Mouse (Mus musculus) left cerebral cortex, adult 2 months (tissue): Measurements from ENCODE around the gene Usp35. TPM values are rescaled to one million over a fixed set of nuclear protein-coding genes. Genes with fewer than 3 reads are reported as not detected.
A peak's percentile ranks its signal among the peaks of the same experiment; 100 is the strongest.

Experiments
- DNase-seq, 2 experiments: peaks; one replicate each; pipeline ENCODE4 v3.0.0; 2021 to 2022; ENCODE audit warnings: low spot score in 2 of 2, mixed read lengths in 1 of 2; ENCODE audit errors: extremely low spot score in 1 of 2
- H3K27ac ChIP-seq: fragments of 200-600 bp; 2 replicates; pipeline ENCODE4 v1.8.1; 2022
- H3K4me3 ChIP-seq: fragments of 200-600 bp; 2 replicates; pipeline ENCODE4 v1.8.1; 2022
- CTCF ChIP-seq: fragments of 200-600 bp; IDR thresholded peaks from 2 replicates; pipeline ENCODE4 v1.8.1; 2022; ENCODE audit warnings: antibody characterized with exemption, mild to moderate bottlenecking, moderate library complexity
- intact Hi-C: fragments of 180-260 bp; cut with DNase I; formaldehyde crosslinking; loops from one replicate; pipeline ENCODE4 v1.15.1; 2025
- long read RNA-seq, 2 experiments: library from polyadenylated mRNA; stranded (forward); transcript quantifications; one replicate each; pipeline ENCODE4 v2.0.0; 2021; ENCODE audit warnings: borderline mapping rate in 2 of 2
- total RNA-seq, 2 experiments: library from RNA; stranded (reverse); gene quantifications; 2 replicates each; pipeline ENCODE4 v1.2.3; 2021

Usp35 gene
- total RNA-seq, result 10 to 100 TPM; 18.8 to 19.9 TPM
- long read RNA-seq, experiment 1, full-length matches to known transcripts, result 6 of 20 reads
- long read RNA-seq, experiment 1, partial matches to known transcripts, result 2 of 20 reads
- long read RNA-seq, experiment 1, other reads (novel, unspliced or antisense), result 12 of 20 reads
- long read RNA-seq, experiment 2, full-length matches to known transcripts, result 7 of 20 reads
- long read RNA-seq, experiment 2, partial matches to known transcripts, result 6 of 20 reads
- long read RNA-seq, experiment 2, other reads (novel, unspliced or antisense), result 7 of 20 reads

GRCm38 (mm10) chr7:97331726-97332666, at the start of gene Usp35, which contains the start of gene Kctd21:
Usp35 (minus strand) TSS chr7:97332020.
Kctd21 (plus strand) TSS chr7:97332327.
- DNase-seq, result peak; percentile 94 to 96
- H3K4me3 ChIP-seq, result peak within 1 kb of the TSS; percentile 94
- H3K27ac ChIP-seq, result peak within 1 kb of the TSS; percentile 98
- intact Hi-C loops, result no loop called here
- TF ChIP-seq CTCF, result peak; percentile 44

DNA sequence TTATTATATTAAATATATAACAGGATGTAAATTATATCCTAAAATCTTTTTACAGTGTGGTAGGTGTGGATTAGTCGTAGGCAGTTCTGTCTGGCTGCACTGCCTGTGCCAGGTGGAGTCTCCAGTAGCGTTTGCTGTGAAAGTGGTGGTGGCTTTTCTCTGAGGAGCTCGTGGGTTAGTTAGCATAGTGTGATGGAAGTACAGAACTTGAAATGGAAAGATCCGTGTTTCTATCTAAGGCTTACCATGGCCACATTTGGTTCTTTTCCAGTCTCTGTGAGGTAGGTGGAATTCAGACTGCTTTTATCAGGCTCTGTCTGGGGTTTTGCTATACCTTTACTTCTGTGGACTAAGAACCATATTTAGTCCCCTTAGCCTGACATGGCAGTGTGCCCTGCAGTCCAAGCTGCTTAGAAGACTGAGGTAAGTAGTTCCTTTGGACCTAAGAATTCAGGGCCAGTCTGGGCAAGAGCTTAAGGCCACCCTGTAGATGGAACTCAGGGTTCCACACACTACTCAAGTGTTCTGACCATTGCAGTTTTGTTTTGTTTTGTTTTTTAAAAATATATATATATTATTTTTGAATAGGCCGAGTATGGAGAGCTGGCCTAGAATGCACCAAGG, 48.8 kb upstream of the Usp35 start:
- Histone ChIP-seq H3K27ac (no peak overlapping the region), H3K4me3 (no peak overlapping the region)
- intact Hi-C loops, result no loop called here
- TF ChIP-seq CTCF, result no peak
- DNase-seq, result no peak

DNA sequence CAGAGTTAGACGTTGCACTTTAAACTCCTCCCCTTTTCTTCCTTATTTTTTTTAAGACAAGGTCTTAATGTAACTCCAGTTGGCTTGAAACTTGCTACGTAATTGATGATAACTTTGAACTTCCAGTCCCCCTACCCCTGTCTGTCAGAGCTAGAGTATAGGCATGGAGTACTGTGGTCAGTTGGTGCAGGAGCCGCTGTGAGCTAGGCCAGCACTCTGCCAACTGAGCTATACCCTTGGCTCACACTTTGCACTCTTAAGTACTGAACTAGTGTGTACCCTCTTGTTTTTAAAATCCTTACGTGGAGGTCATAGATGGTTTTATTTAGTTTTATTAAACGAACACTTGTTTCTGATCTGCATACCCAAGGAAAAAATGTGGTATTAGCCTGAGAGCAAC, 47.5 kb upstream of the Usp35 start:
- TF ChIP-seq CTCF, result no peak
- no peak for DNase-seq
- intact Hi-C loops, result no loop called here
- Histone ChIP-seq H3K4me3 (no peak overlapping the region), H3K27ac (no peak overlapping the region)

- no peak for TF ChIP-seq CTCF
- H3K27ac ChIP-seq, result no peak overlapping the region
- H3K4me3 ChIP-seq, result no peak overlapping the region
- intact Hi-C loops, result no loop called here
- DNase-seq, result no peak
These were observed 44.1 kb upstream of the Usp35 start for GRCm38 (mm10) chr7:97375906-97376305.

DNA sequence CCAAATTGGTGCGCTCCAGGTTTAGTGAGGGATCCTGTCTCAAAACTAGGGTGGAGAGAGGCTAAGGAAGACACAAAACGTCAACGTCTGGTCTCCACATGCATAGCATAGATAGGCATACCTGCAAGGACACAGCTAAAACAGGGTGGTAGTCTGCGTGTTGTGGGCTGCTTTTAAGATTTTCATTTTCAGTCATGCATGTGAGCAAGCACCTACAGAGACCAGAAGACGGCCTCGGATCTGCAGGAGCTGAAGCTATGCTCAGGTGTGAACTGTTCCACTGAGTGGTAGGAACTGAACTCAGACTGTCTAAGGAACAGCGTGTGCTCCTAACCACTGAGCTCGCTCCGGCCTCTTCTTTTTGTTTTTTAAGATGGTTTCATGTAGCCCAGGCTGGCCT, 43.3 kb upstream of the Usp35 start:
- no peak overlapping the region for H3K4me3 ChIP-seq
- DNase-seq, result no peak
- intact Hi-C loops, result no loop called here
- TF ChIP-seq CTCF, result no peak
- no peak overlapping the region for H3K27ac ChIP-seq

- no peak for TF ChIP-seq CTCF
- intact Hi-C loops, result no loop called here
- no peak overlapping the region for H3K4me3 ChIP-seq
- DNase-seq, result no peak
- no peak overlapping the region for H3K27ac ChIP-seq
These were observed 34.1 kb upstream of the Usp35 start for GRCm38 (mm10) chr7:97365887-97366286.

DNA sequence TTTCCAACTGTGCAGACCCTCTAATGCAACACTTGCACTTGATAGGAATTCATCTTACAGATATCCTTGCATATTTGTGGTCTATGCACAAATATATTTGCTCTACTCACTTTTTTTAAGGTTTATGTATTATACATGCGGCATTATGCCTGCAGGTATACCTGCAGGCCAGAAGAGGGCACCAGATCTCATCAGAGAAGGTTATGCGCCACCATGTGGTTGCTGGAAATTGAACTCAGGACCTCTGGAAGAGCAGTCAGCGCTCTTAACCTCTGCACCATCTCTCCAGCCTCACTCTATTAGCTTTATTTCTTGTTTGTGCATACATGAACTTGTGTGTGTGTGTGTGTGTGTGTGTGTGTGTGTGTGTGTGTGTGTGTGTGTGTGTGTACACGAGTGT, 29.6 kb upstream of the Usp35 start:
- DNase-seq, result no peak
- TF ChIP-seq CTCF, result peak; percentile 69
- no peak overlapping the region for H3K27ac ChIP-seq
- intact Hi-C loops, result no loop called here
- H3K4me3 ChIP-seq, result no peak overlapping the region

- no peak for DNase-seq
- Histone ChIP-seq H3K27ac (no peak overlapping the region), H3K4me3 (no peak overlapping the region)
- intact Hi-C loops, result no loop called here
- TF ChIP-seq CTCF, result no peak
These were observed 29.1 kb upstream of the Usp35 start for GRCm38 (mm10) chr7:97360955-97361354.

GRCm38 (mm10) chr7:97360166-97360565, 28.3 kb upstream of the Usp35 start:
- no peak for DNase-seq
- TF ChIP-seq CTCF, result no peak
- Histone ChIP-seq H3K27ac (no peak overlapping the region), H3K4me3 (no peak overlapping the region)
- intact Hi-C loops, result no loop called here

DNA sequence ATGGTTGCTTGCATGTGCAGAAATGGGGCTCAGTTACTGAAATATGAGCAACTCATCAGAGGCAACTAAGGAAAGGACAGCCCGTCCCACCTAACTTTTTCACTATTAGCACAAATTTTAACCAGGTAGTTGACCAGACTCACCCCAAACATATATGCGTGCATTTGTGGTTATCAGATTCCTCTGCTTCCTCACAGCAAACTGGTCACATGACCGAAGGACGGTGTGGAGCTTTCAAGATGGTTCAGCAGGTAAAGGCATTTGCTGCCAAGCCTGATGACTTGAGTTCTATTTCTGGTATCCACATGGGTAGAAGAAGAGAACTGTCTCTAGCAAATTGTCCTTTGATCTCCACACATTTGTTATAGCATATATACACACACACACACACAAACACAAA, 26.5 kb upstream of the Usp35 start:
- no peak overlapping the region for H3K4me3 ChIP-seq
- no peak for DNase-seq
- no peak overlapping the region for H3K27ac ChIP-seq
- intact Hi-C loops, result no loop called here
- no peak for TF ChIP-seq CTCF

GRCm38 (mm10) chr7:97357840-97358239, 26.0 kb upstream of the Usp35 start:
- H3K27ac ChIP-seq, result no peak overlapping the region; the same call in 1 of the 2 replicates
- TF ChIP-seq CTCF, result no peak
- no peak for DNase-seq
- H3K4me3 ChIP-seq, result no peak overlapping the region
- intact Hi-C loops, result no loop called here

GRCm38 (mm10) chr7:97356875-97357276, 25.1 kb upstream of the Usp35 start:
- DNase-seq, result no peak
- Histone ChIP-seq H3K4me3 (no peak overlapping the region), H3K27ac (peak overlapping the region; percentile 33)
- intact Hi-C loops, result no loop called here
- TF ChIP-seq CTCF, result no peak
